Mouse (Mus musculus) cerebral cortex, adult 2 months (tissue): ENCODE measurements around the gene Ahctf1.

ENCODE experiments used
- WGBS: fragments of 180-500 bp; shearing (Covaris S2); methylation state at CpG from one replicate; pipeline ENCODE4 v1.1.7; 2018; 5-methylcytosine and 5-hydroxymethylcytosine counted together

Gene Ahctf1

DNA sequence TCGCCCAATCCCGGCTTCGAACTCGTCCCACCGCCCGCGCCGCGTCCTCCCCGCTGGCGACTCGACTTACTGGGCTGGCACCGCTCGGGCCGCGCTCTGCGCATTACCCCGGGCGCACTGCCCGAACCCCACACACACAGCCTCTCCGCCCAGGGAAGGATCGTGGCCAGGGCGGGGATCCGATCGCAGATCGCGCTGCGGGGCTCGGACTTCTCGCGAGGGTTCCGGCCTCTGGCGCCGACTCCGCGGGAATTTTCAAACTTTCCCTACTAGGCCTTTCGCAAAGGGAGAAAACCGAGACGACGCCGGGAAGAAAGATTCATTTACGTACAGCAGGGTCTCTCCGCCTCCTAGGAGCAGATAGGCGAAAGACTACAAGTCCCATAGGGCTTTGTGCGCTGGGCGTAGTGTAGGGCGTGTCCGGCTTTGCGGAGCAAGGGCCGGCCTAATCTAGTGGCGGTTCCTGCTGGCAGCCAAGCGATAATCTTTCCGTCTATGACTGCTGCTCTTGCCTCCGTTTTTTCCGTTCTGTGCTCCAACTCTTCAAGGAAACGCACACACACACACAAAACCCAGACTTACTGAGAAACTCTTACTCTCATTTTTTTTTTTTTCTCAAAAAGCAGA, at the start of gene Ahctf1:
Gene Ahctf1, minus strand, starts transcription at position 168 of the 627 bp plus-strand sequence.
- WGBS, result under 1% methylated on average over 56 of the region's 56 CpGs

DNA sequence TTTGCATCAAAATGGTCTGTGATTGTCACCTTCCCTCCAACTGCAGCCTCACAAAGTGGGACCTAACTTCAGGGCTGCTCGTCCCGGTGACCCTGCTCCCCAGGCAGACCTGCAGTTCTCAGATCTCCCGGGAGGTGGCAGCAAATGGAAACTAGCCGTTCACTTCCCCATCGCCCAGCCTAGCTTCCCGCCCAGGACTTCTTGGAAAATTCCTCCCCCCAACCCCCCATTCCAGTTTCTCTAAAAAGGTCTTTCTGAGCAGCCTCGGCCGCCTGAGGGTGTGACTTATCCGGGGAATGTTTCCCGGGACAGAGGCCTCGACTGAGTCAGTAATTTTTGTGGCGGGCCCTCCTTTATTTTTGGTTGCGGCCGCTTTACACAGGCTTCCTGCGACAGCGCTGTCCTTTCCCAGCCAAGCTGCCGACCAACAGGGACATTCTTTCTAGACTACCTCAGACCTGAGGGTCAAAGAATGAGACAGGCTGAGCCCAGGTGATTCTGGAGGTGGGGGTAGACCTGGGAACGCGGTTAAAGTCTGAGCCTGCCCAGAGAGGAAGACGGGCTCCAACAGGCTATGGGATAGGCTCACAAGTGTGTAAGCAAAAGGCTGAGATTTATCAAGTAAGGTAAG, 44.4 kb upstream of the Ahctf1 start:
- WGBS, result 5% methylated on average over 20 of the region's 20 CpGs

DNA sequence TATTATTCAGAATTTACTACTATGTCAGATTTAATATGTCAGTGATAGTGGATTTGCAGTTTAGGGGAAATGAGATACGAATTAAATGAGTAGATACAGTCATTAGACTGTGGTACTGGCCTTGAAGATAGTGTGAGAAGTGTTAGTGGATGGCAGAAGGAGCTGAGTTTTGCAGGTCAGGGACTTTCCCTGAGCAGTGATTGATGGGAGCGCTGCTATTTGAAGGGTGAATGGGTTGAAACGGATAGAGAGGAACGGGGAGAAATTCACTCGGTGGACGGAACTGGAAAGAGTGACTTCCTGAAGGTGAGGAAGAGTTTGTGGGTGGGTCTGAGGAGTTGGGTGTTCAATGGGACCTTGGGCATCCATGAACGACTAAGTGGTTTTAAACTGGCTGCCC, 43.7 kb upstream of the Ahctf1 start:
- 55% methylated on average over 7 of the region's 7 CpGs for WGBS

DNA sequence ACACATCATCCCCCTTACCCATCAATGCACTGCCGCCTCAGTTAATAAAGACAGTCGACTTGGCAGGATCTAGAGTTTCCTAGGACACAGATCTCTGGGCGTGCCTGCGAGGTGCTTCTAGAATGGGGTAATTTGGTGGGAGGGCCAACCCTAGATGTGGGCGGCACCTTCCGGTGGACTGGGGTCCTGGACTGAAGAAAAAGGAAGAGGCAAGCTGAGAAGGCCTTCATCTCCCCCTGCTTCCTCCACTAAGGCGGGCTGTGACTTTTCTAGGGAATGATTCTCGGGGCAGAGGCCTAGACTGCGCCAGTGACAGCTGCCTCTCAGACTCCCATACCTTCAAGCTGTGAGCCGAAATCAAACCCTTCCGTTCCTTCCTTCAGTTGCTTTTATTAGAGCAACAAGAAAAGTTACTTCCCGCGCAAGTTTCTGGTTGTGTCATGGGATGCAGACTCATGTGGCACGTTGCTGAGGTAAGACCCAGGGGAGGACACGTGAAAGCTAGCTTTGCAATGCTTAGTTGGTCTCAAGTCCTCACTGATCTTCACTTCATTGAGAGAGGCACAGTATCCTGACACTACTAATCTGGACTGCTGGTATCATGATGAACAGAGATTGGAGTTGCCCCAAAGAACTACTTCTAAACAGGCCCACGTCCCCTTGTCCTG, 42.5 kb upstream of the Ahctf1 start:
- 88% methylated on average over 16 of the region's 16 CpGs for WGBS

DNA sequence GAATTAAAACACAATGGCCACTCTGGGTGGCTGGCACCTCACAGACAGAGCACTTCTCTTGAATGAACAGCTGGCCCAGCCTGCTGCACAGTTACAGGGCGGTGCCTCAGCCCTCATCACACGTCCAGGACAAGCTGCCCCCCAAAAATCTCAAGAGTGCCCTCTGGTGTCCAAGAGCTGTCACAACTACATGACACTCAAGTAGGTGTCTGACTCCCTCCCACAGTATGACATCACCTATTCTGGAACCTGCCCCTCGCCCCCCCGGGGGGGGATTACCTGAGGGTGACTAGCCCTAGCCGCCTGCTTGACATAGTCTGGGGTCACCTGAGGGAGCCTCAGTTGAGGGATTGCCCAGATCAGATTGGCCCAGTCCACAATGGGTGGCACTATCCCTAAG, 41.4 kb upstream of the Ahctf1 start:
- 17% methylated on average over 5 of the region's 5 CpGs for WGBS

DNA sequence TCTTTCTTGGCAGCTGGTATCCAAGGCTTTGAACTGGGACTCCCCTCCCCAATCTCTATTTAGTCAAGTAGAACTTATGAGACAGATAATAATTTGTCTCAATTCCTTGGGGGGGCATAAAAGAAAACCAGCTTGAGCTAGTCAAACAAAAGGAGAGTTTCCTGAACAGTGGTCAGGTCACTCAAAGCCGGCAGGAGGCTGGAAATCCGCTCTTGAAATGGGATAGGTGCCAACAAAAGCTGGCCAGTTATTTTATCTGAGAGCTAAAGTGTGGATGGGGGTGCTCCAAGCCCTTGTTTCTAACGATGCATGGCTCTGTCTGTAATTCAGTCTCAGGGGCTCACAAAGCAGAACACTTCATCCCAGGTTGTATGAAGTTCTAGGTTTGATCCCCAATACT, 40.5 kb upstream of the Ahctf1 start:
- 33% methylated on average over 3 of the region's 3 CpGs for WGBS

DNA sequence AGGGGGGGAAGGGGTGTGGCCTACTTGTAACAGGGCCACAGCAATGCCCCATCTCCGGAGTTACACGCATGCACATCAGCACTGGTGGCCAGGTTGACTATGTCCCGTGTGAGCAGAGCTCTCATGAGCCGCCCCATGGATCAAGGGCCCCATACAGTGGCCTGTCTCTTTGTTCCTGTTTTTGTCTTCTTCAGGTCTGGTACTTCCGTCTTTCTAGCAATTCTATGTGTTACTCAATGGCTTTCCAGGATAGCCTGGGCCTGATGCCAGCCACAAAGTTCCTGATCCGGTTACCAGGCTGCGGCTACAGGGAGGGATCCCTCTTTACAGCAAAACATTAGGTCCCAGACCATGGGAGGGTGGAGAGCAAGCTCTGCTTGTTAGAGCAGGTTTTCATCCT, 39.1 kb upstream of the Ahctf1 start:
- 76% methylated on average over 7 of the region's 7 CpGs for WGBS

DNA sequence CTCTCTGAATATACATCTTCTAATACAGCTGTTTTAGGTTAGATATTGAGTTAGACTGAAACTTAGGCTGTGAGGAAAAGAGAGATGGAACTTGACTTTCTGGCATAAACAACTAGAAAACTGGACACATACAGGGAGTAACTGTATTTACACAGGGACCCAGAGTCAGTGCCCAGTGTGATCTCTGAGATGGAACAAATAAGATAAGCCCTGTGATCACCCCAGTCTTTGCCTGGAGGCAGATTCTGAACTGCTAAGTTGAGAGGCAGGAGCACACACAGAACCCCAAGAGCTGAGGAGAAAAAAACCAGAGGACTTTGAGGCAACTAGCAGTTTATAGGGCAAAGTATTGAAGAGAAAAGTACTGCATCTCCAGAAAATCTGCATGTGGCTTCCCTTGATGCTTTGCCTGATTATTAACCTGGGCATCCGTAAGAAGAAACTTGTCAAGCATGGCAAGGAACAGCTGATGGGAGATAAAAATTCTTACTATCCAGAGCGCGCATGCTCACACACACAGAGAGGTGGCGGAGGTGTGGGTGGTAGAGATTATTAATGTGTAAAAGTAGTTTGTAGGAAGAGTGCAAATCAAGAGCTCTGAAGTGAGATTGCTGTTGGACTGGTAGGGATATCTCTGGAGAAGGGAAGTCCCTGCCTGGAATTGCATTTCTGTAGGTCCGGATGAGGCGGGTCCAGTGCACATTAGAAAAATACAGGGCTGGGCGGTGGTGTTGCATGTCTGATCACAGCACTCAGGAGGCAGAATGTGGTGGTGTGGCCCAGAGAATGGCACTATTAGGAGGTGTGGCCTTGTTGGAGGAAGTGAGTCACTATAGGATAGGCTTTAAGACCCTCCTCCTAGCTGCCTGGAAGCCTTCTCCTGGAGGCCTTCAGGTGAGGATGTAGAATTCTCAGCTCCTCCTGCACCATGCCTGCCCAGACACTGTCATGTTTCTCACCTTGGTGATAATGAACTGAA, 33.2 kb upstream of the Ahctf1 start:
- WGBS, result 90% methylated on average over 7 of the region's 7 CpGs

DNA sequence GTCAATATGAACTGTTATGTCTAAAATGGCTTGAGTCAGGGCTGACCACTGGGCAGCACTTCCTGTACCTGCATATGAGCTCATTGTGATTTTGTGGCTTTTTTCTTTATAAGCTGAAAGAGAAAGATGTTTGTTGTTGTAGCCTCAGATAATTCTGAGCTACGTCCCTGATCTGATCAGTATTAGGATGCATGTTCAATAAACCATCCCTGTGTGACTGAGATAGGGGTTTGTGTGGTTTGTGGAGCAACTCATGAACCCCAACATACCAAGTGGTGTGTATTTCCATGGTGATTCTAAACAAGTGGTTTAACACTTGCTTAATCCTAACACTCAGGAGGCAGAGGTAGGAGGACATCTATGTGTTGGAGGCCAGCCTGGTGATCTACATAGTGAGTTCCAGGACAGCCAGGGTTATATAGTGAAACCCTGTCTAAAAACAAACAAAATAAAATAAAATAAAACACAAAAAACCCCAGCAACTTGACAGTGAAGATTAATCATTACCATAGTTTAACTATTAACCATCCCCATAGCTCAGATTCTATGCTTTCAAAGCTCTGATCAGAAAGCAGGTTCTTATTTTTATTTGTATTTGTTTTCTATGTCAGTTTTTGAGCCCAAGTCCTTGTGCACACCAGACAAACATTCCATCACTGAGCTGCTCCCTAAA, 32.4 kb upstream of the Ahctf1 start:
- 94% methylated on average over 1 of the region's 1 CpGs for WGBS

DNA sequence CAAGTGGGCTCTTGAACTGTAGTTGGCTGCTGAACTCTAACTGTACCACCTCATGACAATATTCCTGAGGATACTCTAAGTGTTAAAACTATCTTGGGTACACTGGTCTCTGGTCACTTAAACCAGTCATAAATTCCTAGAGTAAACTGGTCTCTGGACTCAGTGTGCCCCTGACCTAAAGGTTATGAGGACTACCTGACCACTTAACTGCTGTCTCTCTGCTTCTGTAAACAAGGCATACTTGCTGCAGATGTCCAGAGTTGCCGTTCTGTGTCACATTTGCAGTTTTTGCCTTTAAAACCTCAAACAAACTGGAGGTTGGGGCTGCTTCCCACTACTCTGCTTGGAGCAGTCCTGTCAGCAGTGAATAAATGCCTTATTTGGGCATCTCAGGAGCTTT, 30.1 kb upstream of the Ahctf1 start:
- WGBS, result 97% methylated on average over 1 of the region's 1 CpGs

DNA sequence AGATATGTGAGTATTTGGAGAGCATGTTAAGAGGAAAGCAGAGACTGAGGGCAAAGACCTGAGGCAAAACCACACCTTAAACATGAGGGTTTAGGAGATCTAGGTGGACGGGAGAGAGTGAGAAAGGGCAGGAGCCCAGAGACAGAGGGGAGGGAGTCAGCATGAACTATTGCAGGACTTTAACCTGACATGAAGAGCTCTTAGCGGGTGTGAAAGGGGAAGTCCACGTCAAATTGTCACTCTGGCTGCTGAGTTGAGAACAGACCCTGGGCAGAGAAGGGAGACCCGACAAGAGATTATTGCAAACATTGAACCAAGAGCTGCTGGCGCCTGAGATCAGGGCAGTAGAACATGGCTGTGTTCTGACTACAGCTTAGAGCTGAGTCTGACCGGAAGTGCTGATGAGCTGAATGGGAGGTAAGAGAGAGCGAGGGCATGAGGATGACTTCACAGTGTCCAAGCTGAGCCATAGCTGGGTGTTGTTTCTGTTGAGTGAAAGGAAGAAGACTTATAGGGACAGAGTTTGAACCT, 29.3 kb upstream of the Ahctf1 start:
- 84% methylated on average over 7 of the region's 7 CpGs for WGBS

DNA sequence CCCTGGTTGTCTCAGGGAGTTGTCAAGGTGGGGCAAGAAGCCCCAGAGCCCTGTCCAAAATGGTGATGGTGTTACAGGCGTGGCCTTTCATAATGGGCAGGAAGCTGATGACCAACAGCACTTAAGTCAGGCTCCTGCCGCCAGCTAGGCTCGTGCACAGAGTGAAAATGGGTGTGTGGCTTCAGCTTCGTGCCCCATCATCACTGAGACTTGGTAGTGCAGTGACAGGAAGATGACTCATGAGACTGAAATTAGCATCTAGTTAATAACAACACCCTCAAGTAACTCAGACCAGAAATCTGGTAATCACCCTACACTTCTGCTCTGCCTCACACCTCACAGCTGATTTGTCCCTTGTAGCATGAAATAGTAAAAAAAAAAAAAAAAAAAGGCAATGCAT, 25.4 kb upstream of the Ahctf1 start:
- 58% methylated on average over 4 of the region's 4 CpGs for WGBS

DNA sequence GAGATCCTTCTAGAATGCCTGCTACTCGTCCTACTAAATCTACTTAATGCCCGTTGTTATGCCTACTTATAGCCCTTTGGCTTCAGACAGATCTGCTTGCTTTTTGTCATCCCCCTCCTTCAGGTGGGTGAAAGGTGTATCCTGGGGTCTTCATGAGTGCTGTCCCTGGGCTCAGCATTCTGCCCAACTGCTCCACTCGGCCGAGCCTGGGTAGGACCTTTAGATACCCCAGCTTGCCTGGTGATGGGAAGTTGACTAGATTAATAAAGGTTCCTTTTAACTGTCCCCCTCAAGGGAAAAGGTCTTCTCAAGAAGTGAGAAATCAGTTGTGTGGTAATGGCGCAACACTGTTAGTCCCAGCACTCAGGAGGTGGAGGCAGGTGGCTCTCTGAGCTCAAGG, 24.6 kb upstream of the Ahctf1 start:
- WGBS, result 96% methylated on average over 5 of the region's 5 CpGs

DNA sequence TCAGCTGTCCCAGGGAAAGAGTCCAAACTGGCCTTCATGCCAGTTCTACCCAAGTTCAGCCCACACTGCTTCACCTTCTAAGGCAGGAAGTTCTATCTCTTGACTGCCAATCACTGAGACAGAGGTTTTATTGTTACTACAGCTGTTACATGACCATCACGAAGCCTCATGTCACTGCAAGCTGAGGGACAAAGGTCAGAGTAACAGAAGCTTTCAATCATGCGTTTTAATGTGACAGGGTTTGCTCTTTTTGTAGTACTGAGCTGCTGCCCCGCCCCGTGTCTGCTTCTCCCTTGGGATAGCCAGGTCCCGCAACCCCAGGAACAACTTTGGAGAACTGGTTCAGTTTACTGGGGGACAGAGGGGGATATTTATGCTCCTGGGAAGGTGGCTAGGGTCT, 21.1 kb upstream of the Ahctf1 start:
- 81% methylated on average over 5 of the region's 5 CpGs for WGBS

DNA sequence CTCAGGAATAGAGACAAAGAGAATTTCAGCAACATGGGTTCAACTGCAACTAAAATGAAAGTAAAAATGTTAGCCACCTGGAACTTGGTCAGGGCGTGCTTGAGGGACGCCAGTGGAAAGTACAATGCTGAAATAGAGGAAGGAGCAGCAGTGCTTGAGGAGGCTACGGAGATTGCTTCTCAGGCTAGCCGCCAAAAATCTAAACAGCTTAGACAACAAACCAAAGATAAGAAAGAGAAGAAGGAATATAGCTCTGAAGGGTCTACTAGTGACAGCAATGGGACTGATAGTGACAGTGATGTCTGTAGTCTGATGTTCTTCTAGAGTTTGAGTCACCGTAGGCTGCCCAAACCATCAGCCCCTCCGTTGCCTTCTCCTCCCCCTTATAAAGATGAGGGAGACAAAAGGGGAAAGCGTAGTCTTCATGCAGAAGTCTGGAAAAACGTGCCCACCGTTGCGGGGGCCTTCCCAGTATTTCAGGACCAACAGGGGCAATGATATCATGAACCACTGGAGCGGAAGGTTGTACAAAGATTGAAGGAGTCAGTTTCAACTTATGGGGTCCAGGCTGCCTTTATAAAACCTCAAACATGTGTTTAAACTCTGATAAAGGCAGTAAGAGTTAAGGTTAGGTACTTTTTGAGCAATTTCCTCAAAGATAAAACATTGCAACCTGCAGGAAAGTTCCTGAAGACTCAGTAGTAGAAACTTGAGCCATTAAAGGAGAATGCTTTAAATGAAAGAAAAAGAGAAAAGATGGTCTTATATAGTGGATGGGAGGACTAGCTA, 15.2 kb upstream of the Ahctf1 start:
- WGBS, result 91% methylated on average over 11 of the region's 11 CpGs

DNA sequence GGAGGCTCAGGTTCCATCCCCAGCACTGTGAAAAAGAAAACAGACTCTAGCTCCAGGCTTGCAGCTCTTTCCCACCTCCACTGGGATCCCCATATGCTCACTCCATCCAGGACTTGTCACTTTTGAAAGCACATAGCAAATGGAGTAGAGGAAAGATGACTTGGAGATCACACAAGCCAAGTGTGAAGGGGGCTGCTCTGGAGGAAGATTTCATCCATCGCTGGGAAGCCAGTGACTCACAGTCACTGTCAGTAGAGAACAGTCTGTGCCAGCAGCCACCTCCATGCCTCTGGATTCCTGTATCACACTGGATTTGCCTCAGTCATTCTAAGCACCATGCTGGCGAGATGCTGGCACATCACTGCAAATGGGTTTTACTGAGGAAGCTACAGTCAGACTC, 11.1 kb upstream of the Ahctf1 start:
- WGBS, result 58% methylated on average over 2 of the region's 2 CpGs

DNA sequence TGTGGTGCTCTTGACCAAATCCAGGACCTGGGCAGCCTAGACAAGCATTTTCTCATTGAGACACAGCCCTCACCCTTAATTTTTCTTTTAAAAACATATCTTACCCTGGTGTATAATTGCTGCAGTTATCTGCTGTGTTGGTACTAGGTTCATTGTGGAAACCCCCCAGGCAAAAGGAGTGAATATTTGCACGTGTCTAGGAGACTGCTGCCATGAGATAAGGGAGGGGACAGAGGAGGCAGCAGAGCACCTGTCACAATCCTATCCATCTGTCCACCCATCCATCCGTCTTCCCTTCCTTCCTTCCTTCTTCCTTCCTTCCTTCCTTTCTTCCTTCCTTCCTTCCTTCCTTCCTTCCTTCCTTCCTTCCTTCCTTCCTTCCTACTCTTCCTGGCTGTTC, 9.9 kb upstream of the Ahctf1 start:
- WGBS, result 71% methylated on average over 2 of the region's 2 CpGs

DNA sequence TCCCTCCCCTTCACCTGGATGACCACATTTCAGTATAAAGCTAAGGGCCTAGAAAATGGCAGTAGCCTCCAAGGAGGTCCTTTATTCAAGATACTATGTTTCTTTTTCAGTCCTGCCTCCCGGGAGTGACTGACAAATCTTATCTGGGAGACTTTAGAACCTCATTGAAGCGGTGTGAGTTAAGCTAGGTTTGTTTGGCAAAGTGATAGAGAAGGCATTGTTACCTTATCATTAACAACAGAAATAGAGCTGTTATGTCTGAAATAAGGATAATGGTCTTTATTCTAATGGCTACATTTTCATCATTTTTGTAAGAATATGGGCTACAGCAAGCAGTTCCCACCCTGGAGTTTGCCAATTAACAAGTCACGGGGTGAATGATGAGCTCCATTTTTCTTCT, 4.8 kb upstream of the Ahctf1 start:
- 89% methylated on average over 3 of the region's 3 CpGs for WGBS

DNA sequence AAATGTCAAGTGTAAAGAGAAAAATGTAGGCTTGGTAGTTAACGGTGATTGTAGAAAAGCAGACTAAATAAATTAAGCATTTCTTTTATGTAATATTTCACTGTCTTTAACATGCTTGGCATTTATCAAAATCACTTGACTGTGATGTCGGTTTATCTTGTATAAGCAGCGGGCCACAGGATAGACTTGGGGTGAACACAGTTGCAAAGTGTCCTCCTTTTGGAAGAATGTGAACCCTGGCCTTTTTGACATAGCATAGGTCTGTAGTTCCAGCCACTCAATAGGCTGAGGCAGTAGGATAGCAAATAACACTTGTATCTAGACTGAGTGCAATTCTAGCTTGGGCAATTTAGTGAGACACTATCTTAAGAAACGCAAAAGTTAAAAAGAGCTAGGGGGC, 4.0 kb upstream of the Ahctf1 start:
- WGBS, result 68% methylated on average over 4 of the region's 4 CpGs

DNA sequence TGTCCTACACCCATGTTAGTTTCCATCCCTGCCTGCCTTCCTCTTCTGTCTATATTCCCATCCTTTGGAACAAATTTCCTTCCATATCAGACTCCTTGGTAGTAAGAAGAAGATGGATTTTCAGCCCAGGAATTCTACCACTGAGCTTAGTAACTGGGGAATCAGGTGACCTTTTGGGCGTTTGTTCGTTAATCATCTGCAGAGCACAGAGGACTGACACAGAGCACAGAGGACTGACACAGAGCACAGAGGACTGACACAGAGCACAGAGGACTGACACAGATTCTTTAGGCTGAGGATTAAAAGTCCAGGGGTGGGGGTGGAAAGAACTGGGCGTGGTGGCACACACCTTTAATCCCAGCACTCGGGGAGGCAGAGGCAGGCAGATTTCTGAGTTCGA, 2.3 kb upstream of the Ahctf1 start:
- 90% methylated on average over 5 of the region's 5 CpGs for WGBS
